Mouse (Mus musculus): ENCODE data around the gene Ryr1.
"Not testable (repeated sequence)": the region's sequence is repeated elsewhere in the genome, so short reads cannot be mapped to it uniquely, and the experiment has no call there.

The Ryr1 gene

DNA sequence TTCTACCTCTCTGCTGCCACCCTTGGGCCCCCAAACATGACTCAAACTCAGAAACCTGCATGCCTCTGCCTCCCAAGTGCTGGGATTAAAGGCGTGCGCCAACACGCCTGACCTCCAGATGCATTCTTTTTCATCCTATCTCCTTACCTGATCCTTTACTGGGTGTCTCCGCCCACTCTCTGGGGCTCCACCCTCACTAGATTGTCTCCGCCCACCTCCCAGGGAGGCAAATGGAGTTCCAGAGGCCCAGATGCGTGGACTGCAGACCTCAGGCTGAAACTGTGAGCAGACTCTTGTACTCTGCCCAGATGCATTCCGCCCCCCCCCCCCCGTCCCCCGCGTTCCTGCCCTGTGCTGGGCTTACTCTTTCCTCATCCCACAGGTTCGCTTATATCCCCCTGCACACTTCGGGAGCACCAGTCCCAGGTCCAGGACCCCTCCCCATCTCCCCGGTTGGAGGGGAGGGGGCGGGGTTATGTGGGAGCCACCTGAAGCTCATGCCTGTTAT, 134.2 kb downstream of the Ryr1 start:
- no peak for DNase-seq (ENCODE audit: low read depth)

- DNase-seq (ENCODE audit: low read depth) = no peak
Measured at GRCm38 (mm10) chr7:28985207-28985606, 139.8 kb downstream of the Ryr1 start.

DNA sequence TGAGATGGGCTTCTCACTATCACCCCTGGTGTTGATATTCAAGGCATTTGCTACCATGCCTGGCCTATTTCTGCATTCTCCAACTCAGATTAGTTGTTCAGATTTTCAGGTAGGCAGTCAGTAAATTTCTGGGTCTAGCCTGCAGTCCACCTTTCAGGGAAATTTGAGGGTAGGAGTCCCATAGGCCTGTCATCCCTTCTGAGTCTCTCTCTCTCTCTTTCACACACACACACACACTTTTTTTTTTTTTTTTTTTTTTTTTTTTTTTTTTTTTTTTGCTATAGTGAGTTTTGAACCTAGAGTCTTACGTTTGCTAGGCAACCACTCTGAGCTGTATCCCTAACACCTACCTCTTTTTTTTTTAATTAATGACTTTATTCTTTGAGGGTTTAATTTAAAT, 140.5 kb downstream of the Ryr1 start:
- DNase-seq (ENCODE audit: low read depth) = no peak

DNA sequence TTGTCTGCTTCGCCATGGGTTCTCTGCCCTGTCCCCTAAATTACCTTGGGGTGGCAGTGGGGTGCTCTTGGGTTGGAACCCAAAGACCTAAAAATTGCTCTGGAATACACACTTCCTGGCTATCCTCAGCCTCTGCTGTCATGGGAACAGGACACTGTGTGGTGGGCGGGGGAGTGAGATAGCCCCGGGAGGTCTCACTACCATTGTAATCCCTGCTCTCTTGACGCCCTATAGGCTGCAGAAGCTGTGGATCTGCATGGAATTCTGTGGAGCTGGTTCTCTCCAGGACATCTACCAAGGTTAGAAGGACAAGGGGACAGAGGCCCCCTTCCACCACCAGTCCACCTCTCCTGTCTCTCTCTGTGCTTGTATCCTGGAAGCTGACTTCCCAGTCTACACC, 141.1 kb downstream of the Ryr1 start:
- DNase-seq (ENCODE audit: low read depth) = no peak

- DNase-seq (ENCODE audit: low read depth) = no peak
Measured at GRCm38 (mm10) chr7:28983141-28983564, 141.8 kb downstream of the Ryr1 start.

- DNase-seq (ENCODE audit: low read depth) = peak; percentile 84
Measured at GRCm38 (mm10) chr7:28982274-28983013, 142.5 kb downstream of the Ryr1 start.

- peak; percentile 100 for DNase-seq (ENCODE audit: low read depth)
Measured at GRCm38 (mm10) chr7:28981651-28982273, 143.2 kb downstream of the Ryr1 start, which contains the start of the genes Eif3k and Map4k1. Gene Eif3k (minus strand): TSS chr7:28981864. Gene Map4k1 (plus strand): TSS chr7:28982050.

- no peak for DNase-seq (ENCODE audit: low read depth)
Measured at GRCm38 (mm10) chr7:28977556-28977955, 147.4 kb downstream of the Ryr1 start.

DNA sequence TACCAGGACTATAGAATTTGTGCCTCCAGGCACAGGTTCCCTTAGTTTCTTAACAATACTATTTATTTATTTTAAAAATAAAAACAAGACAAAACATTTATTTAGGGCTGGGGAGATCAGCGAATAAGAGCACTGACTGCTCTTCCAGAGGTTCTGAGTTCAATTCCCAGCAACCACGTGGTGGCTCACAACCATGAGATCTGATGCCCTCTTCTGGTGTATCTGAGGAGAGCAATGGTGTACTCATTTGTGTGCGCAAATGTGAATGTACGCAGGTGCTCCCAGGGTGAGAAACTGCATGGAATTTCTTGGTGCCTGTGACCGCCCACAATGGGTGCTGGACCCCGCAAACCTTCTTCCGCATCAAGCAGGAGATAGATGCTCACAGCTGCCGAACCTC, 152.0 kb downstream of the Ryr1 start:
- DNase-seq (ENCODE audit: low read depth) = no peak

- DNase-seq (ENCODE audit: low read depth) = peak; percentile 90
Measured at GRCm38 (mm10) chr7:28972542-28972985, 152.4 kb downstream of the Ryr1 start.

GRCm38 (mm10) chr7:28971770-28972269, 153.2 kb downstream of the Ryr1 start:
- DNase-seq (ENCODE audit: low read depth) = no peak

DNA sequence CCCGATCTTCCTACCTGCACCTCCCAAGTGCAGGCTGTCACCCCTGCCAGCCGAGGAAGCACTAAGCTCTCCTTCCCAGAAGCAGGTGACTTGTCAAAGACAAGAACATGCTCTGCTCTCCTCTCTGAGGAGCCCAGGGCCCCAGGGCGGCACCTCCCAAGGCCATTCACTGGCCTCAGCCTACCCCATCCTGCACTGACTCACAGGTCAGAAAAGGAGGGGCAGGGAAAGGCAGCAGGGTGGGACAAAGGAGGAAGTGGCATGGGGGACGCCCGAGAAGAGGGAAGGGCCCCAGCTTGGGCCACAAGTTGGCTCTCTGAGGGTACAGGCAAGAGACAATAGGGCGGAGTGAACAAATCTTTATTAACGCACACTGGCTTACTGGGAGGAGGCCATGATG, 153.9 kb downstream of the Ryr1 start:
- DNase-seq (ENCODE audit: low read depth) = no peak

- DNase-seq (ENCODE audit: low read depth) = no peak
Measured at GRCm38 (mm10) chr7:28969672-28970394, 155.1 kb downstream of the Ryr1 start.

DNA sequence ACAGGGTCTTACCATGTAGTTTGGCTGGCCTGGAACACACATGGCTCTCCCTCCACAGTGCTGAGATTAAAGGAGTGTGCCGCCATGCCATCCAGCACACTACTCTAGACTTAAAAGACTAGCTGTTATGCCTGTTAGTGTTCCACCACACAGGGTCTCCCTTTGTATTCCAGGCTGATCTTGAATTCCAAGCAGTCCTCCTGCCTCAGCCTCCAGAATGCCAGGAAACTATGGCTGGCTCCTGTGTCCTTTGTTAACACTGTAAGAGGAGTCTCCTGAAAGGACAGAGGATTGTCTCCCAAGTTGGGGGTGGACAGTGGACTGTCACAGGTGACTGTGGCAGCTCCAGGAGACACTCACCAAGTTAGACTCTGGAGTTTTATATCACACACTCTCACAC, 155.7 kb downstream of the Ryr1 start:
- DNase-seq (ENCODE audit: low read depth) = no peak

- not testable (repeated sequence) for DNase-seq (ENCODE audit: low read depth)
Measured at GRCm38 (mm10) chr7:28968120-28968519, 156.9 kb downstream of the Ryr1 start.

DNA sequence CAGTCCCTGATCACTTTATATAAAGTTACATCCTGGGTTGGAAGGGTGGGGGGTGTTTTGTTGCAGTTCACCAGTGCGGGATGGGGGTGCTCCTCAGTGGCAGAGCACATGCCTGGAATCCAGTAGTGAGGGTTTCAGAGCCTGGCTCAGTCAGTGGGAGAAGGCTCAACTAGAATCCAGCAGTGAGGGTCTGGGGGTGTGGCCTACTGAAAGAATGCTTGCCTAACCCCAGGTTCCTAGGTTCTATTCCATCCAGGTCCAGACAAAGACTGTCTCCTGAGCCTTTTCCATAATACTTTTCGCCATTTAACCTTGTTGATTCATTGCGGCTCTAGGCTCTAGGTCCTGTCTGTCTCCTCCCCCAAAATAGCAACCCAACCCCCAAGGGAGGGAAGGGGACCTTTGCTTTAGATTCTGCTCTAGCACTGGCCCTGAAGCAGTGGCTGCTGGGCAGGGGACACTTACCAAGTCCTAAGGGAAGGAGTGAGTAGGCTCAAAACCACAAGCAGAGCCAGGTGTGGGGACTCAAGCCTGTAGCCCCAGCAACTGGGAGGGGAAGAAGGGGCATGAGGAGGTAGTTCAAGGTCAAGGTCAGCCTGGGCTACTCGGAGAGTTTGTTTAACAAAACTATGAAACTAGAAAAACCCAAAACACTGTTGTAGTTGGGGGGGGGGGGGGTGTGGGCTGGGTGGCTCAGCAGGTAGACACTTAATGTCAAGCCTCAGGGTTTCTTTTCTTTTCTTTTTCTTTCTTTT, 158.1 kb downstream of the Ryr1 start:
- no peak for DNase-seq (ENCODE audit: low read depth)

DNA sequence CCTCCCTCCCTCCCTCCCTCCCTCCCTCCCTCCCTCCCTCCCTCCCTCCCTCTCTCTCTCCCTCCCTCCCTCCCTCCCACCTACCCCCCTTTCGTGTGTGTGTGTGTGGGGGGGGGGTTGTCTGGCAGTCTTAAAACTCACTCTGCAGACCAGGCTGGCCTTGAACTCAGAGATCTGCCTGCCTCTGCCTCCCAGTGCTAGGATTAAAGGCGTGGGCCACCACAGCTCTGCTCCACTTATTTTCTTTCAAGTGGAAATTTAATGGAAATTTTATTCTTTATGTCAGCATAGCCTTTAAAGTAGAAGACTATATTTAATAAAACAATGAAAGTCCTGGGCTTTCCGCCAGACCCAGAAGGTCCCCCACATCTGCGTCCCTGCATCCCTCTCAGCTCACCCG, 158.8 kb downstream of the Ryr1 start:
- no peak for DNase-seq (ENCODE audit: low read depth)

DNA sequence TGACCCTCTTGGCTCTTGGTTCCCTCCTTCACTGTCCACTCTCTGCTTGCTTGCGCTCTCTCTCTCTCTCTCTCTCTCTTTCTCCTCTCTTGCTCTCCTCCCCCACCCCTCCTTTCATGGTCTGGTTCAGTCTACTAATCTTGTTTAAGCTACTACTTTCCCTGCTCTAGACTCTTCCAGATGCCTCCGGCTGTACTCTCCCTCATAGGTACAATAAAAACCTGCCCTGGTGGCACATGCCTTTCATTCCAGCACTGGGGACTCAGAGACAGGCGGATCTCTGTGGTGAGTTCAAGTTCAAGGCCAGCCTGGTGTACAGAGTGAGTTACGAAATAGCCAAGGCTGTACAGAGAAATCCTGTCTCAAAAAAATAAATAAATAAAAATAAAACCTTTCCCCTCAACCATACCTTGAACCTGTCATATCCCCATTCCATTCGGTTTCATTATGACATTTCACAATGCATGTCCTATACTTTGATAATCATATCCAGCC, 159.6 kb downstream of the Ryr1 start:
- DNase-seq (ENCODE audit: low read depth) = no peak

DNA sequence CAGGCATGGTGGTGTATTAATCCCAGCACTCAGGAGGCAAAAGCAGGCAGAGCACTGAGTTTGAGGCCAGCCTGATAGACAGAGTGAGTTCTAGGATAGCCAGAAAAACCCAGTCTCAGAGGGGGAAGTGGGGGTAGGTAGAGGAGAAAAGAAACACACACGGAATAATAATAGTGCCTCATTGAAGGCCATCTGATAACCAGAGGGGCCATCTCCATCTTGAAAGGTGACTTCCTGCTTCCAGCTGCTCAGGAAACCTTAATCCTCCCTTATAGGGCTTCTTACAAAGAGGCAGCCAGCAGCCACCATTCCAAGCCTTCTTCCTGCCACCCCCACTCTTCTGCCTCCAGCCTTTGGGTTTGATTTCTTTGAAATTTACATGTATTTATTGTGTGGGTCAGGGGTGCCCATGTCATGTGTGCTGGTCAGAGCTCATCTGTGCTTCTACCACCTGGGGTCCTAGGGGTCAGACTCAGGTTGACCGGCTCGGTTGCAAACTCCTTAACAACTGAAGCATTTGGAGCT, 161.5 kb downstream of the Ryr1 start:
- no peak for DNase-seq (ENCODE audit: low read depth)

DNA sequence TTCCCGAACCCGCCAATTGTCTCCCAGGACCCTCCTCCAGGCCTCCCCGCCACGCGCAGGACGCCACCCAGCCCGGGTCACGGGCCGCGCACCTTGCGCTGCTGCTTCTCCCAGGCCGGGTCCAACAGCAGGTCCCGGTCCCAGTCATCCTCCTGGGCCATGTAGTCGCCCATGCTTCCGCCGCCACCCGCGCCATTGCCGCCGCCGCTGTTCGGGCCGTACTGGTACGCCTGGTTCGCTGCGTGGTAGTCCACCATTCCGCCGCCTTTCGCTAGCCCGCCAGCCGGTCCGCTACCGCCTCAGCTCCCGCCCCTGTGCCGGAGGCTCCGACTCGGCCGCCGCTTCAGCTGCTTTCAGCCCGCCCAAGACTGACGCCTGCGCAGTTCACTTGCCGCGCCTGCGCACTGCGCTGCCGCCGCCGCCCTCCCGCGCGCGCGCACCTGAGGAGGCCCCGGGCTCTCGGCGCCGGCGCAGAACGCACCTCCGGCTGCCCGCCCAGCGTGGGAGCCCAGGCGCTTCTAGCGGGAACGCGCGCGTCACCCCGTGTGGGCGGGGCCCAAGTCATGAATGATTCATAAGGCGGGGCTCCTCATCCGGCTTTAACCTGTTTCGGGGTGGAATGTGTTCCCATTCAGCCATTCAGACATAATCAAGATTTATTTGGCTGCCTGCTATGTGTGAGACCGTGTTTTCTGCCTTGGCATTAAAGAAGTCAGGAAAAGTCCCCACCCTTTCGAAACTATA, 162.9 kb downstream of the Ryr1 start, which contains the start of gene Actn4:
Gene Actn4 (minus strand): TSS at position 414 of the 744 bp plus-strand sequence.
- DNase-seq (ENCODE audit: low read depth) = peak; percentile 100

DNA sequence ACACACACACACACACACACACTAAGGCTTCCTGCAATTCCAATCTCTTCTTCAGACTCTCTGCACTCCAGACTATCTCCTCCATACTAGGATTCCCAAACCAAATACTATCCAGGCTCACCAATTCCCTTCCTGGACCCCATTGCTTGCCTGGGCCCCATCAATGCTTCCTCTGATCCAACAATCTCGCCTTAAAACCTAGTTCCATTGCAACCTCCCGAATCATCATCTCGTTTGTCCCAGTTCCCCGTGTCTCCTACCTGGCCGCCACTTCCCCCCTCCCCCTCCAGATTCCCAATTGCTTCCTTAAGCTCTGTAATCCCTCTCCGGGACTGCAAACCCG, 163.4 kb downstream of the Ryr1 start:
- no peak for DNase-seq (ENCODE audit: low read depth)
